Mouse (Mus musculus): ENCODE results near the gene Tssc4. TPM values are rescaled to one million over a fixed set of nuclear protein-coding genes. Genes with fewer than 3 reads are reported as not detected.

Gene Tssc4
- polyA plus RNA-seq, 1 experiment from 2014 or later: 24.1 TPM

DNA sequence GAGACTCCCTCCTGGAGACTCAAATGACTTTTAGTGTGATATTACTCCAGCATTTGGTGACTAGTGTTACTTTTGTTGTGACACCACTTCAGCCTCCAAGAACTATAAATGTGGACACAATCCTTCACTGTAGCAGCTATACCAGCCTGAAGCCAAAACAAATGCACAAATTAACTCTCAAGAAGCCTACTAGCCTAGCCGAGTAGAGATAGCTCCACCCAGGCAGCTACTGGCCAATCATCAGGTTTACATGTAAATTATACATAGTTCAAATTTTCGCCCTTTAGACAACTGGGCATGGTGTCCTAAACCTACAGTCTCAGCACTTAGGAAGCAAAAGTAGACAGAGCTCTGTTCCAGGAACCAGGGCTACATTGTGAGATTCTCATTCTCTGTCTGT is 17.7 kb upstream of the Tssc4 start:
- DNase-seq: no peak
- no peak for ATAC-seq
- 35% methylated on average over 2 of the region's 2 CpGs for WGBS (ENCODE audit: insufficient replicate concordance)
- H3K4me1 ChIP-seq (ENCODE audit: insufficient read depth): peaks cover 61% of the 10 kb centered on the region
- no peaks in the 10 kb centered on the region for H3K27me3 ChIP-seq (ENCODE audit: insufficient read depth, low read length)
- no peaks in the 10 kb centered on the region for H3K9me3 ChIP-seq (ENCODE audit: low read length)
- H3K4me3 ChIP-seq (ENCODE audit: low read depth, low read length): no peak overlapping the region
- TF ChIP-seq EP300 (IDR thresholded peaks at IDR 0.05; ENCODE audit: low read depth) (no peak), CTCF (IDR thresholded peaks at IDR 0.05; ENCODE audit: low read depth) (no peak)
- H3K4me2 ChIP-seq (ENCODE audit: low read depth, low read length): no peak overlapping the region
- H3K36me3 ChIP-seq (replicated peaks; ENCODE audit: insufficient read depth, low read length): no peaks in the 10 kb centered on the region; the same call in 1 of the 2 replicates
- H3K9ac ChIP-seq (replicated peaks): no peak overlapping the region
- H3K27ac ChIP-seq (ENCODE audit: low read depth): no peak overlapping the region

DNA sequence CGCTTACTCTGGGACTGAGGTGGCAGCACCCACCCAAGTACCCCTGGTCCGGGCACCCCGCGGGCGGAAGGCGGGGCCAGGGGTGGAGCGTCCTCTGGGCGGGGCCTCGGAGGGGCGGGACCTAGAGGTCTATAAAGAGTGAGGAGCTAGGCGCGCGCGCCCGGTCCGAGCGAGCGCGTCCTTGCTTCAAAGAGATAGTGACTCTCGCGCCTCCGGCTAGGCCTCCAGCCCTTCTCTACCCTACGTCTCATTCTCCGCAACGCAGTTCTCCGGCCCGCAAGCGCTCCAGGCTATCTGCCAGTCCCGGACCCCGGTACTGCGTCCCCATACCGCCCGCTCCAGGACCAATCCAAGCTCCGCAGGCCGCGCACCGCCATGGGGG is 16.4 kb upstream of the Tssc4 start, which contains the start of gene Cd81:
TSS of gene Cd81 (plus strand) at position 114 of the 382 bp plus-strand sequence.
- DNase-seq: peak; percentile 91
- no peak for TF ChIP-seq CTCF (IDR thresholded peaks at IDR 0.05; ENCODE audit: low read depth)
- TF ChIP-seq EP300 (IDR thresholded peaks at IDR 0.05; ENCODE audit: low read depth): no peak
- peak; percentile 84 for ATAC-seq
- Histone ChIP-seq H3K9me3 (ENCODE audit: low read length) (no peaks in the 10 kb centered on the region), H3K27me3 (ENCODE audit: insufficient read depth, low read length) (no peaks in the 10 kb centered on the region), H3K4me2 (ENCODE audit: low read depth, low read length) (peak within 1 kb of the TSS; percentile 91), H3K4me1 (ENCODE audit: insufficient read depth) (peaks cover 74% of the 10 kb centered on the region), H3K27ac (ENCODE audit: low read depth) (peak within 1 kb of the TSS; percentile 96), H3K9ac (replicated peaks) (peak within 1 kb of the TSS; percentile 92), H3K4me3 (ENCODE audit: low read depth, low read length) (peak within 1 kb of the TSS; percentile 87), H3K36me3 (replicated peaks; ENCODE audit: insufficient read depth, low read length) (no peaks in the 10 kb centered on the region; the same call in 1 of the 2 replicates)
- under 1% methylated on average over 36 of the region's 37 CpGs for WGBS (ENCODE audit: insufficient replicate concordance)

DNA sequence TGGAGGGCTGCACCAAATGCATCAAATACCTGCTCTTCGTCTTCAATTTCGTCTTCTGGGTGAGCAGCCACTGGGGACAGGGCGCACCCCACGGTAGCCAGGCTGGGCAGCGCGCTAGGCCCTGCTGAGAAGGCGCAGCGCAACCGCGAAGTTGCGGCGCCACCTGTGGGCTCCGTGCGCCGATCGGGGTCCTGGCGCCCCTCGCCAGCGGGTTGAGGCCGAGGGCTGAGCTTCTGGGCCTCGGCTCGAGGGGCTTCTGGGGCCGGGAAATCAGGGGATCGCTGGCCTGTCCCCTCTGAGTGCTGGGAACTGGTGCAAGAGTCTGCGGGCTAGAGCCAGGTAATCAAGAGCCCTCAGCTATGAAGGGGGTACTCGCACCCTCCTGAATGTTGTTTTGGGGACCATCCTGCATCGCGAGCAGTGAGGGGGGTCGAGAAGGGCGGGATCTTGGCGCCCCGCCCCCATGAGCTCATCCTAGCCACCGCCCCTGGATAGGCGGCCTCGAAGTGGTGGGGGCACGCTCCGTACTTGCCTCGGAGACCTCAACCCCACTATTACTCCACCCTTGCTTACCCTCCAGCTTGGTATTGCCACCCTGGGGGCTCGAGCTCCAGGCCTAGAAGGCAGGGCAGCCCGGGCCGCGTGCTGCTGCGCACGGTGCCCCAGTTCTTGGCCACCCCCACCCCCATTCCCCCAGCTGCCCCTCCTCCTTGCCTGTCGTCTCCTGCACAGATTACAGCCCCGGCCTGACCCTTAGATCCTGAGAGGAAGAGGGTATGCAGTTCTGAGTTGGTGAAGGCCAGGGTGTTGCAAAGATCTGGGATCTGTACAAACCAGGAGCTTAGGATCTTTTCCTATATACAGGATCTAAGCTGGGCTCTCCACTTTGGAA is 15.8 kb upstream of the Tssc4 start:
- ATAC-seq (peak; percentile 69), DNase-seq (peak; percentile 66)
- WGBS (ENCODE audit: insufficient replicate concordance): 0% methylated on average over 37 of the region's 46 CpGs

DNA sequence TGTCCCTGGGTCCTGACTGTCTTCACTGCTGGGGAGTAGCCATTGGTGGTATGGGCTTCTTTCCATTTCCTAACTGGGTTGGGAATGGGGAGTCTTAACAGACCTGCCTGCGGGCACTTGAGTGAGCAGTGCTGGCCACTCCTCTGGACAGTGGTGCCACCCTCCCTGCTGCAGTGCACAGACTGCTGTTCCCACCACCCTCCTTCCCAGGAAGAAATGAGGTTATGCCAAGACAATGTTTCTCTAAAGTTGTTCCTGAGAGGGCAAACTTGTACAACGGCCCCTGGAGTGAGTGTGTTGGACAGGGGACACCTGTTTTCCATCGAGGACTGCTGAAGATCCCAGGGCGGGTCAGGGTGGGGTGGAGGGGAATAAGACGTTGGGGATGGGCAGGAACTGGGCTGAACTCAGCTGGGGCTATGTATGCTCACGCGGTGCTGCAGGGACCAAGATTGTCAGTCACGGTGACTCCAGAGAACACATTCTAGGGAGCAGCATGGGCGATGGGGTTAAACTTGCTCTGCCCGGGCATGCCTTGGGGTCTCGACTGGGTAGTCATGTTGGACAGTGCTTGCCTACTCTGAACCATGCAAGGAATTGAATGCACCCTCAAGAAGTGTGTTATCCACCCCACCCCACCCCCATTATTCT is 15.0 kb upstream of the Tssc4 start:
- Histone ChIP-seq H3K9me3 (ENCODE audit: low read length) (no peaks in the 10 kb centered on the region), H3K9ac (replicated peaks) (peak overlapping the region; percentile 92), H3K4me1 (ENCODE audit: insufficient read depth) (peaks cover 89% of the 10 kb centered on the region), H3K36me3 (replicated peaks; ENCODE audit: insufficient read depth, low read length) (no peaks in the 10 kb centered on the region; the same call in 1 of the 2 replicates), H3K27me3 (ENCODE audit: insufficient read depth, low read length) (no peaks in the 10 kb centered on the region), H3K4me3 (ENCODE audit: low read depth, low read length) (peak overlapping the region; percentile 87), H3K27ac (ENCODE audit: low read depth) (peak overlapping the region; percentile 96; the same call in 1 of the 2 replicates), H3K4me2 (ENCODE audit: low read depth, low read length) (peak overlapping the region; percentile 91)
- TF ChIP-seq EP300 (IDR thresholded peaks at IDR 0.05; ENCODE audit: low read depth) (no peak), CTCF (IDR thresholded peaks at IDR 0.05; ENCODE audit: low read depth) (no peak)
- 25% methylated on average over 11 of the region's 11 CpGs for WGBS (ENCODE audit: insufficient replicate concordance)
- ATAC-seq (no peak), DNase-seq (no peak)

More for the DNA sequence above, 15.8 kb upstream of the Tssc4 start:
- TF ChIP-seq CTCF (IDR thresholded peaks at IDR 0.05; ENCODE audit: low read depth): peak; percentile 41
- TF ChIP-seq EP300 (IDR thresholded peaks at IDR 0.05; ENCODE audit: low read depth): no peak
- Histone ChIP-seq H3K4me2 (ENCODE audit: low read depth, low read length) (peak overlapping the region; percentile 91), H3K36me3 (replicated peaks; ENCODE audit: insufficient read depth, low read length) (no peaks in the 10 kb centered on the region; the same call in 1 of the 2 replicates), H3K9me3 (ENCODE audit: low read length) (no peaks in the 10 kb centered on the region), H3K27me3 (ENCODE audit: insufficient read depth, low read length) (no peaks in the 10 kb centered on the region), H3K4me3 (ENCODE audit: low read depth, low read length) (peak overlapping the region; percentile 87), H3K9ac (replicated peaks) (peak overlapping the region; percentile 92), H3K4me1 (ENCODE audit: insufficient read depth) (peaks cover 80% of the 10 kb centered on the region), H3K27ac (ENCODE audit: low read depth) (peak overlapping the region; percentile 96)

DNA sequence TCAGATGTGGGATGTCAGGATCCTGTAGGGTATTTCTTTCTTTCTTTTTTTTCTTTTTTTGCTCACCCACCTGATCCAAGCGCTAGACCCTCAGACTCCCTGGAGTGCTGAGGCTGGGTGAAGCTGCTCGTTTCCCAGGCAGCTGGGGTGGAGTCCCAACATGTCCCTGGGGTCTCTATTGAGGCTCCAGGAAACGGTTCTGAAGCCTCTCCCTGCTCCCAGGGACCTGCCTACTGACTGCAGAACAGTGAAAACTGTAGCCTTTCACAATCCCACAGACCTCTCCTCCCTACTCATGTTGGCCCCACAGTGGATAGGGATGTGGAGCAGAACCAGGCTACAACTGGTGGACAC is 14.5 kb upstream of the Tssc4 start:
- WGBS (ENCODE audit: insufficient replicate concordance): 32% methylated on average over 3 of the region's 3 CpGs
- peak overlapping the region; percentile 87 for H3K4me3 ChIP-seq (ENCODE audit: low read depth, low read length)

DNA sequence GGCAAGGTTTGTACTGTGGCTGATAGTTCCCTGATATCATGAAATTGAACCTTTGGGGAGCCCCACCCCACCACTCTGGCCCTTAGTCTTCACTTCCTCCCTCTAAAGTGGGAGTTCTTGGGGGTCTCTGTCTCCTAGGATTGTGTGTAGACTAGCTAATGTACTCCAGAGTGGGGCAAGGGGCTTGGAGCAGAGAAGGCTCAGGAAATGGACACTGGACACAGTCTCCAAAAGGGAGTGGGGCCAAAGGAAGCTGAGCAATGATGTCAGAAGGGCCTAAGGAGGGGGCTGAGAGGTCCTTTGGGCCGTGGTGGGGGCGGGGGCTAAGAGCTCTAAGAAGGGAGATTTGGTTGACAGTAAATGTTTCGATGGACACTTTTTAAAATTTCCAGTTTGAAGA is 14.0 kb upstream of the Tssc4 start:
- H3K9me3 ChIP-seq (ENCODE audit: low read length): no peaks in the 10 kb centered on the region
- H3K4me3 ChIP-seq (ENCODE audit: low read depth, low read length): peak overlapping the region; percentile 87
- WGBS (ENCODE audit: insufficient replicate concordance): 46% methylated on average over 3 of the region's 3 CpGs
- peaks cover 84% of the 10 kb centered on the region for H3K4me1 ChIP-seq (ENCODE audit: insufficient read depth)
- peak overlapping the region; percentile 92 for H3K9ac ChIP-seq (replicated peaks)
- H3K27ac ChIP-seq (ENCODE audit: low read depth): peak overlapping the region; percentile 30; the same call in 1 of the 2 replicates
- no peaks in the 10 kb centered on the region; the same call in 1 of the 2 replicates for H3K36me3 ChIP-seq (replicated peaks; ENCODE audit: insufficient read depth, low read length)
- DNase-seq (no peak), ATAC-seq (no peak)
- peak overlapping the region; percentile 91 for H3K4me2 ChIP-seq (ENCODE audit: low read depth, low read length)
- no peaks in the 10 kb centered on the region for H3K27me3 ChIP-seq (ENCODE audit: insufficient read depth, low read length)
- TF ChIP-seq EP300 (IDR thresholded peaks at IDR 0.05; ENCODE audit: low read depth): no peak
- TF ChIP-seq CTCF (IDR thresholded peaks at IDR 0.05; ENCODE audit: low read depth): no peak

More for the DNA sequence above, 14.5 kb upstream of the Tssc4 start:
- DNase-seq: no peak
- Histone ChIP-seq H3K27ac (ENCODE audit: low read depth) (peak overlapping the region; percentile 30; the same call in 1 of the 2 replicates), H3K9me3 (ENCODE audit: low read length) (no peaks in the 10 kb centered on the region), H3K27me3 (ENCODE audit: insufficient read depth, low read length) (no peaks in the 10 kb centered on the region), H3K36me3 (replicated peaks; ENCODE audit: insufficient read depth, low read length) (no peaks in the 10 kb centered on the region; the same call in 1 of the 2 replicates), H3K4me2 (ENCODE audit: low read depth, low read length) (peak overlapping the region; percentile 91), H3K9ac (replicated peaks) (peak overlapping the region; percentile 92), H3K4me1 (ENCODE audit: insufficient read depth) (peaks cover 88% of the 10 kb centered on the region)
- no peak for TF ChIP-seq CTCF (IDR thresholded peaks at IDR 0.05; ENCODE audit: low read depth)
- no peak for TF ChIP-seq EP300 (IDR thresholded peaks at IDR 0.05; ENCODE audit: low read depth)
- ATAC-seq: no peak
